Mouse (Mus musculus) adrenal gland, adult 8-10 months (tissue): ENCODE measurements at regions not wholly inside any gene's neighbourhood (a gene's known extent, or its start where the extent isn't known, plus 50 kb on each side); places are given as distances from the start of the nearest gene placed in this dataset.

ENCODE experiments used
- DNase-seq: peaks from one replicate; pipeline ENCODE4 v3.0.0; 2022

DNA sequence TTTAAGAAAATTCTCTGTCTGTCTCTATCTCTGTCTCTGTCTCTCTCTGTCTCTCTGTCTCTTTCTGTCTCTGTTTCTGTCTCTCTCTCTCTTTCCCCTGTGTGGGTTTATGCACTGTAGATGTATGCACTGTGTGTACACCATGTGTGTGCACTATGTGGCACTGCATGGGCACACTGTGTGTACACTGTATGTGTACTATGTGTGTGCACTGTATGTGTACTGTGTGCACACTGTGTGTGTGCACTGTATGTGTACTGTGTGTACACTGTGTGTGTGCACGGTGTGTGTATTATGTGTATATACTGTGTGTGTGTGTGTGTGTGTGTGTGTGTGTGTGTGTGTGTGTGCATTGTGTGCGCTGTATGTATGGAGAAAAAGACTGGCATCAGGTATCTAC, 281.5 kb upstream of the Dynlrb2 start:
- no peak for DNase-seq

DNA sequence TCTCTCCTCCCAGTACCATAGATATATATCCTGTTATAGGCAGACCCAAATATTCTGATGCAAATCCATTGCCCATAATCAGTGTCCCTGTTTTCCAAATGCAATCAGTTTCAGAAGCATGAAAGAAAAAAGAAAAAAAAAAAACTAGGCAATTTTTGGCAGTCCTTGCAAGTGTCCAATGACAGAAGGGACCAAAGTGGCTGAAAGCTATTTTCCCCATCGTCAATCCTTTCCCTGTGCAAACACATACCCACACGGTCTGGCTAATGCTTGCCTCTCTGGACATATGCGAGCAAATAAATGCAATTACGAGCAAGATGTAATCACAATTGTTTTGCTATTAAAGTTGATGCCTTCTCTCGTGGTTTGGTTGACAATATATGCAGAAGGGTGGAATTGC, 288.9 kb upstream of the Dynlrb2 start:
- no peak for DNase-seq

DNA sequence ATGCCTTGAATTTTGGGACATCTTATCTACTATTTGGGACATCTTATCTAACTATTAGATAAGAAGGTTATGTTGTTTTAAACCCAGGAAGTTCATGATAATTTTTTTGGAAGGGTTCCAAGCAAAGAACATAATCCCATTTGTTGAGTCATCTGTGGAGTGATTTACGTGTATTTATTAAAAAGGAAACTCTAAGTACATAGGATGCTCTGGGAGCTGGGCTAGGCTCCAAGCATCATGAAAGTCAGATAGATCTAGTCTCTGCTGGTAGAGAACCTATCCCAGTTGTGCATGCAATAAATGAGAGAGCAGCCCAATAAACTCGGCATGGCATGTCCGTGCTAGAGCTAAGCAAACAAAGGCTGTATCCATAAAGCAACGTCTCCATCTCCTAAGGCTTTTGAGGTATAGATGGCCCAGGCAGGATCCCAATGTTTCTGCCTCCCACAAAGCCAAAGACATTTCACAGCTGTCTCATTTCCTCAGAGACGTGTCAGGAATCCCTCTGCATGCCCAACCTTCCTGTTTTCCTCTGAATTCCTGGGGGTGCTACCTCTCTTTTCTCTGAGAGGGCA, 289.4 kb upstream of the Dynlrb2 start:
- DNase-seq, result no peak

DNA sequence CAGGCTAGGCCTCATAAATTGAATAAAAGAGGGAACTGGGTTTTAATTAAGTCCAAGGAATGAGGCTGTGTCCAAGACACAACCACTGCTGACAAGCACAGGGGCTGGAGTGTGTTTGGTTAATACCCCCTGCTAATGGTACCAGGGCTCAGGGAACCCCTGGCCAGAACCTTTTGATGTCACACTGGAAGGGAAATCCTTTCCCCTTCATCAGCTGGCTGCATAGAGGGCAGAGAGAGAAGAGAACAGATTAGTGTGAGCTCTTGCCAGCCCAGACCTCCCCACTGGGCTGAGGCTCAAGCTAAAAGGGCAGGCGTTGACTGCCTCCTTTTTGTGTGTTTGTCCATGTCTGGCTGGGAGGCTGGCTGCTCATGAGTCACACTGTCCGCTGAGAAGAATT, 301.1 kb upstream of the Dynlrb2 start:
- no peak for DNase-seq

DNA sequence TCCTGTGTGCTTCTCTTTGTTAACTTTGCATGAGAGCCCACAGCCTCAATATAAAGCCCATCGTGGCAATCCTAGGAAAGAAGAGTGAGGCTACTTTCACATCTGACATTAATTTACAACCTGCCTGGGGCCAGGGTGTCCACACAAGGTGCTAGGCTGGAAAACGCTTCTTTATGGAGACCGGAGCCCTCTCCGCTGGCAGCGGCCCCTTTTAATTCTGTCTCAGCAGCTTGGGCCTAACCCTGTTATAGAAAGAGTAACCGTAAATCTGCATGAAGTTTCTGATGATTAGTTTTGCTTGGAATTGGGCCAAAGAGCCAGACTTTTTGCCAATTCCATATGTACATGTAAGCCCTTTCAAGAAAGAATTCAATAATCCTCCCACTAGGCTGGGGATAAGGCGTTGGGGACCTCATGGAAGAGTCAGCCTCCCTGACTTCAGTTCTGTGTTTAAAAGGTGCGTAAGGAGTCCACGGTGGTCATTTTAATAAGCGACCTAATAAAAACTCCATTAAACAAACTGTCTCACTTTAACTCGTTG, 304.2 kb upstream of the Dynlrb2 start:
- no peak for DNase-seq

DNA sequence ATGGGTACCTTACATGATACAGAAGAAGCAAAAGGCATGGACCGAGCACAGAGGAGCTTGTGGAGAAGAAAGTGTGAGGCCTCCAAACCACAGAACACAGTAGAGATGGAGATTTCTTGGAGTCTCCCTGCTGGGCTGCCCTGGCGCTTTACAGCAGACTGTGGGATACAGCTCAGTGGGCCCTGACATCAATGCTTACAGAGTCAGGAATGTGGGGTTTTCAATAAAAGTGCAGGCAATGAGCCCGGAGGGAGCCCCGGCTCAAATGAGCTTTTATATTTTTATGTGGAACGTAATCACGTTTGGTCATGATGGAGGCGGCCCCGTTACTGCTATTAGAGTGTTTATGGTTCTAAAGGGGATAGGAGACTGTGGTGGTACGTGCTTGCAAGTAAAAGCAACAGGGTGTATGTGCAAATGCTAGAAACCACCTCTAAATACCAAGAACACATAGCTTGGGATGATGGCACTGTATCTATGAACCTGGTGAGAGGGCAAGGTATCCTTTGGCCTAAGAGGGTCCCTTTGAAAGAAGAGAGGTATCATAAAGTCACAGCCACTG, 308.1 kb upstream of the Dynlrb2 start:
- DNase-seq, result no peak

DNA sequence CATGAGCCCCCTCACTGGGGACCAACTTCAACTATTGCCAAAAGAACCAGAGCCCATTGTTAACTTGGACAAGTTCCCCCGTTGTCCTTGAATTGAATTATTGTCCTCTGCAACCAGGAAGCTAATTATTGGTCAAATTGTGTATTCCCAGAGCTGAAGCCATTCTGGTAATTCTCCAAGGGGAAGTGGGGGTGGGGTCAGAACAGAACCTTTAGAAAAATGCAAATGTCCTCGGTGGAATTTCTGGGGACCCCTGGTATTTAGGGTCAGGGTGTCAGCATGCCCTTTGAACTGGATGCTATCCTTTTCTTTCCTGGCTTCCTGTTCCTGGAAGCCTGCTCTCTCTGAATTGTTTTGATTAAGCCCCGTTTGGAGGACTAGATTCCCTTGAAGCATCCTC, 312.7 kb upstream of the Dynlrb2 start:
- no peak for DNase-seq

DNA sequence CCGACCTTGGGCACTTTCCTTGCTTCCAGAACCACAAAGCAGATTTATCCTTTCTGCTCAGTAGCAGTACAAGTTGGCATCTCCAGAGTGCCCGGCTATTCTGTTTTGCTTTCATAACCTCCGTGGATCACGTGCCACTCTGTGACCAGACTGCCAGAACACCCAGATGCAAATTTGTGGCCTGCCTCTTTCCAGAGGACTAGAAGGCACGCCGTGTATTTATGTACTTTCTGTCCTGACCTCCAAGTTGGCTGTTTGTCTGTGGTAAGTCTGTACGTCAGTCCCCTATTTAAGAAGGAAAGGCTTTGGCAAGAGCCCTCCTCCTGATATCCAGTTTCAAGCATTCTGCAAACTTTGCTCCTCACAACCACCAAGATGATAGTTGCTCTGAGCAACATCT, 319.6 kb upstream of the Dynlrb2 start:
- no peak for DNase-seq

DNA sequence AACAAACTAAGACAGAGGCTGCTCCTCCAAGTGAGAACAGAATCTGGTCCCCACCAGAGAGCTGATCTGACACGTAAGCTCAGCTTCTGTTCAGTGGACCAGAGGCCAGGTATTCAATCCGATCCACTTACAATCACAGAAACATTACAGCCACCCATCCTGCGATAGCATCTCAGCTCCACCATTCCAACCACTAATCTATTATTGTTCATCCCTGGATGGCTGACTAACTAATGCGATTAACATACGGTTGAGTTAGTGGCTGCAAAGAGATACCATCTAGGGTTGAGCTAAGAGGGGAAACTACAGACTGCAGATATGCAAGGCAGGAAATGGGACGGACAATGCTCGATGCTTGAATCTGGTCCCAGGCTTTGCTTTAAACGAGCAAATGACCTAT, 320.5 kb upstream of the Dynlrb2 start:
- DNase-seq, result no peak

DNA sequence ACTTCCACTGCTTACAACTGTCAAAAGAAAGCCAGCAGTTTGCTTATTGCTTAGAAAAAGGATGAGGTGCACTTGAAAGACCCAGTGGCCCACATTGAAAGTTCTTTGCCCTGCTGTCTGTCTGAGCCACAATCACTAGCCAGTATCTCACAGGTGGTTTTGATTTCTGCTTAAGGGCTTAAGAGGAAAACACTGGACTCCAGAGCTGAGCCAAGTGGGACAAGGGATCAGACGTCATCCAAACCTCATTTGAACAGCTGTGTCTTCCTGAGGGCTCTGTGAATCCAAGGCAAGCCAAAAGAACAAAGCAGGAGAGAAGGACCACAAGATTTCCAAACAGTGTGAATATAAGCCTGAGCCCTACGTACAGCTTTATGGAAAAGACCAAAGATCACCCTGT, 326.8 kb upstream of the Dynlrb2 start:
- DNase-seq, result no peak

DNA sequence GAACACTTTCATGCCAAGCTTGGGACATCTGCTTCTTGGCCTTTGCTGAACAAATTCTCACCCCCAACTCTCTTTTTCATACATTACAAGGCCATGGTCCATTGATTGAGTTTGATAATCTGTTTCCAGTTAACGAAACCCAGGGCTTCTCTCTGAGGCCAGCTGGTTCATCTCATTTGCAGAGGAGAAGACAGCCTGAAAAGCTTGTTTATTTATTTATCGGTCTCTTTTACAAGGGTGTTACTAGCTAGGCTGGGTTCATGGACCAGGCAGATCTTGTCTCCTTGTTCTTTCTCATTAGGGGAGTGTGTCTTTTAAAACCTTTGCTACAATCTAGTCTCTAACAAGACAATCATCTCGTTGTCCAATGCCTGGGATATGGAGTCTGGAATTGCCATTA, 329.9 kb upstream of the Dynlrb2 start:
- no peak for DNase-seq

DNA sequence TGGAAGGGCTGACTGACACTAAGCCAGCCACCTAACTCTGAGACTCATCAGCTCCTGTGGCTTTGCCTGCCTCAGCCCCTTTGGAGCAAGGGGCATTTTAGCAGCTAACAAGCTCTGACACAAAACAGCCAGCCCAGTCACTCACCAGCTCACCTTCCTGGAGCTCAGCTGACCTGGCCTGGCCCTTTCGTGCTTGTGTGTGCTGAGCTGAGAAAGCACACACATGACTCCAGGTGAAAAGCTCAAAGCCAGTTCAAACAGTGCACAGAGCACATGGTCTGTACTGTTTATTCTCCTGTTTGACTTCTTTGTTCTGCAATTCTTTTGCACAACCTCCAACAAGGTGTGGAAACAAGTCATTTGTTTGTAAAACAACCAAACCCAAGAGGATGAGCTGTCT, 330.8 kb upstream of the Dynlrb2 start:
- no peak for DNase-seq

DNA sequence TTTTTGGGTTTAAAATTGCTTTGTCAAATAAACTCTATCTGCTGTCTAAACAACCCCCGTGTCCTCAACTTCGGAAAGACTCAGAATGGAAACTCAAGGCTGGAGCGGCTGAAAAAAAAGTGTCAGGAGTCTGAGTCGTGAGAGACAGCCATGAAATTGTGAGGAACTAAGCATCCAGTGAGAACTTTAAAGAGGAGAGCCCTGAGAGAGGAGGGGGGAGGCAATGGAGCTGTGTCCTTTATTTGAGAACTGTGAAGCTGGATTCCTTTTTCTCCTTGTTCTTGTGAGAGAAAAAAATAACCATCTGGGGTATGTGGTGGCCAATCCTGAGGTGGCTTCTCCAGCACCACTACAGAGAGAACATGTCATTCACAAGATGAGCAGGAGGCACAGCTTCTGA, 336.9 kb upstream of the Dynlrb2 start:
- DNase-seq, result no peak

DNA sequence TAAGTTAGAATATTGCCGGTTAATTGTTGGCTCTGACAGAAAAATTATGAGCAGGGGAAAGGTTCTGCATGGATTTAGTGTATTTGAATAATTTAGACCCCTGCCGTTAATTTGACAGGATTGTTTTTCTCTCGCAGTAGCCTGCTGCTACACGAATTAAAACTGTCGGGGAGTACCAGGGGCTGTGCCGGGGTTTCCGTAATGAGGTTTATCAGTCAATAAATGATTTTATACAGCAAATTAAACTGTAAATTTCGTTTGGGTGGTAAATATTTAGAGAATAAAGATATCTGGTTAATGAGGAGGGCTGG, 339.8 kb upstream of the Dynlrb2 start:
- no peak for DNase-seq

DNA sequence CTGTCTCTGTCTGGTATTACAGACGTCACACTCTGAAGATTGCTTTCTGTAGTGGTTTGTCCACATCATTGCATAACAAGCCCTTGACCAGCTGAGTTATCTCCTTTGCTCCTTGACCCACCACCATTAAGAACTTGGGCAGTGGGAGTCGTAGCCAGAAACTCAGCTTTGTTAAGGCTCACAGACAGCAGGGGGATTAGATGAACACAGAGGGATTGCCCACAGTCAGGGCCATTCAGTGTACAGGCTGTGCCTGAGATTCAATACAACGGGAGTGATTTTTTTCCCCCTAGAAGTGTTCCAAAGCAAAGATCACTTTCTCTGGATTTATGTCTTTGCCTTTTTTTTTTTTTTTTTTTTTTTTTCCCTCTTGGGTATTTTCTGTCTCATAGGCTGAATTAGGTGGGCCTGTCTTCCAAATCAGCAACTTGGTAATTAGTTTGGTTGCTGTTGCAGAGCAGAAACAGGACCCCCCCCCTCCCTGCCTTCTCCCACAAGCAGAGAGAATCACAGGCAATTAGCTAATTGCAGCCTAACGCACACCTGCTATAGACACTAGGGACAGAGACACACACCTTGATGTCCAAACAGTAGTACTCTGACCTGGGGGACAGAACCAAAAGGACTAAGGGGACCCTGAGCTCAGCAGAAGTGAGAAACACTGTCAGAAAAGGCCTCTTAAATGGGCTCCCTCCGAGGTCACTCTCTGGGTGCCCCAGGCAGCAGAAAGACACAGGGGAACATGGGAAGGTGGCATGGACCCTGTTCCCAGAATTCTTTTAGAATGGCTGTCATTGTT, 340.4 kb upstream of the Dynlrb2 start:
- no peak for DNase-seq

DNA sequence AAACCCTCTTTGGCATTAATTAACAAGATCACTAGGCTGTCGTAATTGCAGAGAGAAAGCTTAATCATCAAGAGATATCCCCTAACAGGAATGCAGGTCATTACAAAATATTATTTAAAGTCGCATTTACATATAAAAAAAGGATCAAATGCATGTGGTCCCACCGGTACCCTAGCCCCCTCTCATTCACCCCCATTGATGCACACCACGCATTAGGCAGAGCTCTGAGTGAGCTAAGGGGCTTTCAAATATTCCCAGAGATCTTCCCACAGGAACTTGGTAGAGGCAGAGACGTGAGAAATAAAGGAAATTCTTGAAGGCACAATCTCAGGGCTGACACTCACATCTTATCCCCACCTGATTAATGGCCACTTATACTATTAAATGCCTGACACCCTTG, 343.8 kb upstream of the Dynlrb2 start:
- DNase-seq, result no peak

DNA sequence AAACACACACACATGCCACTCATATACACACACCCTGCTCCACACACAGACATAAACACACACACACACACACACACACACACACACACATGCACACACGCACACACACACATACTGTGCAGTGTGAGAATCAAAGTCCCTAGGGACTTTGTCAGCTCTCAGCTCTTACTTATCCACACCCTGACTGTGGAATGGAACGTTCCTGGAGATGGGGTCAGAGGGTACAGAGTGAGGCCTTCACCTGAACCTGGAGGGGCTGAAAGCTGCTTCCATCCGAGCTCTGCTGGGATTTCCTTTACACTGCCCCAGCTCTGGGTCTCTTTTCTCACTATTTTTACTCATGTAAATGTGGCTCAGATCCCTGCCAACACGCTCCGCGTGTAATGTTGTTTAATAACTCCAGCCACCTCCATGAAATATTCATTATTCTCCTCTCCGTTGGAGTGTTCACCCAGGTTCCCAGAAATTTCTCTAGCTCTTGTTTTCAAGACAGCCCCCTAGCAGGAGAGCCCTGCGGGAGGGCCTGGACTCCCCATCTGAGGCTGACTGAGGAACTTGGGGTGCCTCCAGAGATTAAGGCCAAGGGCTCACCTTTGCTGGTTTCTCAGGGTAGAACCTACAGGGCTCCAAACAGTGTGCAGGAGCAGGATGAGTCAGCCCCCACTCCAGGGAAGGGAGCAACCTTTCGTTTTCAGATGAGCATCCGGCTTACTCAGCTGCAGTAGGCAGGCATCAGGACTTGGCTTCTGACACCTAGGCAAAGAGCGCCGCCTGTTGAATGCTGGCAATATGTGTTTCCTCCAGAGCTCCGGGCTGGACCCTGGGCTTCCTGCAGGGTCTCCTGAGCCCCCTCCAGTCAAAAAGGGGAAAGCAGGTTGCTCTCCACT, 360.8 kb upstream of the Dynlrb2 start:
- DNase-seq, result peak; percentile 69

DNA sequence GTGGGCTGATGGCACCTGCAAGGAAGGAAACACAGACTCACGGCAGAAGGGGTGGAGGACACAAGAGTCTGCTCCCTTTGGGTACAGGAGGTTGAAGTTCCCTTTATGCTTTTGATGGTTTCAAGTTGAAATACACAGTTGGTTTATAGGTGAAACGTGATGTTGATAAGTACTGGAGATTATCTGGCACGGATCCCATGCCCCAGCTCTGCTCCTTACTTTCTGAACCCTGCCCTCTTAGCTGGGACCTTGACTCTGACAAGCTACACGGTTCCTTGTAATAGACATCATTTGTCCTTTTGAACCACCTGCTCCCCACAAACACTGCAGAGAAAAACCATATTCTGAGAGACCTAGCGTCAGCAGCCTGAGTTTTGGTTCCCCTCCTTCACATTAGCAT, 363.4 kb upstream of the Dynlrb2 start:
- DNase-seq, result no peak

DNA sequence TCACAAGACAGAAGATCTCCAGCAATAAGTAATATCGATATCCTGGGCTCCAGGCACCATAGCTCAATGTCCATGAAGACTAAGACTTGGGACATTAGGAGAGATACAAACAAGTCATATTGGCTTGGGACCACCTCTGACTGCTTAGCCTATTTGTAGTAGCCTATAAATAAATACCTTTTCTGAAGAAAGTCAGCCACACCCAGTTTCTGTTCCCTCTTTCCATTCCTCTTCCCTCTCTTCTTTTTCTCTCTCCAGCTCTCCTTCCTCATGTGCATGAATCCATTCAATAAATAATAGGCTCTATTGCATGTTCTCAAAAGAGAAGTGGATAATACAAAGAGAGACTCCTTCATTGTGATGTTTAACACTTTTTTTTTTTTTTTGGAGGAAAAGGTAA, 364.8 kb upstream of the Dynlrb2 start:
- DNase-seq, result no peak

DNA sequence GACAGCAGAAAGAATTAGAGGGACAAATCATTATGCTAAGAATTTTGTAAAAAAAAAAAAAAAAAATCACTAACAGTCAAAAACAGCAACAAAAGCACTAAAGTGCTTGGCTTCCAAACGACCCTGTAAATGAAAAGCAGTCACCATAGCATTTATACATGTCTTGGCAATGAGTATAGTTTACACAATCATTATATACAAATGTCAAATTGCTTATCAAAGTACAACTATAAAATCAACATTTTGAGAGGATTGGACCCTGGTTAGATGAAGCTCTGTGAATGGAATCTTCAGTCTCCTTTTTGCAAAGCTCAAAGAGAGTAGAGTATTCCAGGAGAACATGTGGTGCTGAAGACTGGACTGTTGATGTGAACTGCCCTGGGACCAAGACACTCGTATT, 367.0 kb upstream of the Dynlrb2 start:
- DNase-seq, result no peak

DNA sequence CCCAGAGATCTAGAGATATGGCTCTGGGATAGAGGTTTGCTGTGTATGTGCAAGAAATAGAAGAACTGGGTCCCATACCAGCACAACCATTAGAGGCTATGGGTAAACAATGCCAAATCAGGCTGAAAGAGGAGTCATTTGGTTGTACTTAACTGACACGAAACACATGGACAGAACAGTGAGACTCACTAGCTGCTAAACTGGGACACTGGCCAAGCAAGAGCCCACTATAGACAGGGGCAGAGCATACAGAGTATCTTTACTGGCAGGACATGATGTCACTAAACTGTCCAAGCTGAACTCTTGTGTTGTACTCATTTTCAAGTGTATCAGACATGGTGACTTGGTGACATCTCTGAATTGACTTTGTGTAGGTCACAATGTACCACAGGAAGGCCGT, 371.3 kb upstream of the Dynlrb2 start:
- no peak for DNase-seq

DNA sequence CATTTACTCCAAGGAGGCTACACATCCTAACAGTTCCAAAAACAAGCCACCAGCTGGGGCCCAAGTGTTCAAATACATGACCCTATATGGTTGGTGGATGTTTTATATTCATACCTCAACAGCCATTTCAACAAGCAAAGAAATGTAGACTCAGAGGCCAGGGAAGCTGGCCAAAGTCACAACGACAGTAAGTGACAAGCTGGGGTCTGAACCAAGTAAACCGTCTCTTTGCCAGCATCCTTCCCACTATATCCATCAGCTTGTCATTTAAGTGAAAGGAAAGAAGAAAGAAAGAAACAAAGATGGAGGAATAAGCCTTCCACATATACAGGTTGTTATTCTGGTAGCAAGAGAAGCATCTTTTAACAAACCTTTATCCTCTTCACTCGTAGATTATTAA, 371.7 kb upstream of the Dynlrb2 start:
- no peak for DNase-seq

DNA sequence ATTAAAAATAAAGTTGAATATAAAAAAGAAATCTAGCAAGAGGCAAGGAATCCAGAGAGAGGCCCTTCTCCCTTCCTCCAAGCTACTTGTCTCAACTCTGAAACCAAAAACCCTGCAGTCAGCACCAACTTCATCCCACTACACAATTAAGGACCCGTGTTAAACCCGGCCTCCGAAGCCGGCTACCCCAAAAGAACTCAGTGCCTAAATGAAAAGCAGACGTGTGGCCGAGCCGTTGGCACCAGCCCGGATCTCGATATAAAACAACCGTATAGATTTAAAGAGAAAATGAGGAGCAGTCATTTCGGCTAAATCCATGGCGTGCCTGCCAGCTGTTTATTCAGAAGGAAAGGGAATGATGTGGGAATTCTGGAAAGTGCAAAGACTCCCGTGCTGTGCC, 384.7 kb upstream of the Dynlrb2 start:
- DNase-seq, result no peak
